Mouse (Mus musculus) embryonic facial prominence, embryonic 15.5 days (tissue): ENCODE measurements around the gene Klhl3. TPM values are rescaled to one million over a fixed set of nuclear protein-coding genes. Genes with fewer than 3 reads are reported as not detected.

ENCODE experiments used
- ATAC-seq: fragments of 200-750 bp; cut with Nextera tagmentation; 2 replicates; pipeline ENCODE4 v1.8.0; 2017; ENCODE audit warnings: low read depth, moderate TSS enrichment; ENCODE audit not compliant: insufficient number of reproducible peaks, low FRiP score, low TSS enrichment
- H3K27ac ChIP-seq: fragments of 300-500 bp; sonication (generic); replicated peaks from 2 replicates; pipeline ENCODE4 v1.5.1; 2015; ENCODE audit warnings: mild to moderate bottlenecking, inconsistent platforms
- H3K27me3 ChIP-seq: fragments of 300-500 bp; sonication (generic); 2 replicates; pipeline ENCODE4 v1.6.1; 2015; ENCODE audit warnings: inconsistent platforms
- H3K36me3 ChIP-seq: fragments of 300-500 bp; sonication (generic); 2 replicates; pipeline ENCODE4 v1.6.1; 2015; ENCODE audit warnings: mild to moderate bottlenecking, inconsistent platforms
- H3K4me1 ChIP-seq: fragments of 300-500 bp; sonication (generic); 2 replicates; pipeline ENCODE4 v1.6.1; 2015; ENCODE audit warnings: inconsistent platforms
- H3K4me2 ChIP-seq: fragments of 300-500 bp; sonication (generic); replicated peaks from 2 replicates; pipeline ENCODE4 v1.6.1; 2015; ENCODE audit warnings: mild to moderate bottlenecking, inconsistent platforms
- H3K4me3 ChIP-seq: fragments of 300-500 bp; sonication (generic); replicated peaks from 2 replicates; pipeline ENCODE4 v1.5.1; 2015; ENCODE audit warnings: mild to moderate bottlenecking, inconsistent platforms
- H3K9ac ChIP-seq: fragments of 300-500 bp; sonication (generic); 2 replicates; pipeline ENCODE4 v1.6.1; 2015; ENCODE audit warnings: inconsistent platforms
- H3K9me3 ChIP-seq: fragments of 300-500 bp; sonication (generic); replicated peaks from 2 replicates; pipeline ENCODE4 v1.6.1; 2016; ENCODE audit warnings: inconsistent platforms
- WGBS: fragments of 180-500 bp; shearing (Covaris S2); methylation state at CpG from one replicate; pipeline ENCODE4 v1.1.7; 2015; 5-methylcytosine and 5-hydroxymethylcytosine counted together
- polyA plus RNA-seq: library from polyadenylated mRNA; unstranded; fragments of >200 nt; fragmentation: Nextera tagmentation; extraction: Ambion mirVana; gene quantifications from 2 replicates; pipeline ENCODE4 v1.2.1, GENCODE M21; 2015

The Klhl3 gene
- polyA plus RNA-seq, 1 experiment from 2014 or later = 3.6 TPM

GRCm38 (mm10) chr13:58037506-58037905, 75.9 kb downstream of the Klhl3 start:
- Histone ChIP-seq H3K9ac (no peak overlapping the region), H3K4me2 (no peak overlapping the region), H3K4me3 (no peak overlapping the region), H3K27me3 (no peaks in the 10 kb centered on the region), H3K36me3 (no peaks in the 10 kb centered on the region), H3K27ac (no peak overlapping the region), H3K9me3 (no peaks in the 10 kb centered on the region), H3K4me1 (peaks cover 10% of the 10 kb centered on the region)
- WGBS = 55% methylated on average over 8 of the region's 8 CpGs
- no peak; the same call in 1 of the 2 replicates for ATAC-seq

DNA sequence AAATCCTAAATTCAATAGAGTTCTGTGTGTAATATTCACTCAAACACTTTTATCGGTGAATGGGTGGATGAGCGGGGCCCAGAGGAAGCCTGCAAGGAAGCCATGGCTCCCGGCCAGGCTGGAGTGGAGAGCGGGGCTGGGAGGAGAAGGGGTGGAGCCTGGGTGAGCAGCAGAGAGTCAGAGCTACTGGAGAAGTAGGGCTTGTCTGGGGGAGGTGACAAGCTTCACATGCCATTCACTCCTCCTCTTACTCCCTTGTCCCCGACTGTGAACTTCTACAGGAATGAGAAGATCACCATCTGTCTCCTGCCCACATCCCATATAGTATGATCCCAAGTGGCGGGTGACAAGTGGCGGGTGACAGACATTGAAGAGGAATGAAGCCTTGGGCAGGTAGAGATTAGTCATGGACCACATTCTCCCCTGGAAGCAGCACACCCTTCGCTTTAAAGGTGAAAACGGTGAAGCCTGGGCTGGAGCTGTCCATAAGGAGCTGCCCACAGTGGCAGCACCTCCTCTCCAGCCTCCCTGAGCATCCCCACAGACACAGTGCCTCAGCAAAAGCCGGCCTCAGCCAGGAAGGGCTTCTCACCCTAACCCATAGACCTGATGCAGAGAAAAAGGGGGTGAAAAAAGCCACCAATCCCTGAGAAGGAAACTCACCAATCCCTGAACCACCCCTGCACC, 77.8 kb downstream of the Klhl3 start:
- H3K4me1 ChIP-seq = peaks cover 10% of the 10 kb centered on the region
- 47% methylated on average over 10 of the region's 10 CpGs for WGBS
- no peaks in the 10 kb centered on the region for H3K36me3 ChIP-seq
- H3K9me3 ChIP-seq = no peaks in the 10 kb centered on the region
- no peak overlapping the region for H3K4me3 ChIP-seq
- no peak overlapping the region for H3K27ac ChIP-seq
- H3K4me2 ChIP-seq = no peak overlapping the region
- peak; percentile 79; the same call in 1 of the 2 replicates for ATAC-seq
- no peak overlapping the region for H3K9ac ChIP-seq
- no peaks in the 10 kb centered on the region for H3K27me3 ChIP-seq

- H3K4me1 ChIP-seq = peaks cover 10% of the 10 kb centered on the region
- no peak overlapping the region for H3K4me2 ChIP-seq
- 91% methylated on average over 3 of the region's 3 CpGs for WGBS
- H3K9me3 ChIP-seq = no peaks in the 10 kb centered on the region
- no peak overlapping the region for H3K9ac ChIP-seq
- no peaks in the 10 kb centered on the region for H3K27me3 ChIP-seq
- ATAC-seq = no peak
- H3K36me3 ChIP-seq = no peaks in the 10 kb centered on the region
- no peak overlapping the region for H3K4me3 ChIP-seq
- H3K27ac ChIP-seq = no peak overlapping the region
These were observed 78.4 kb downstream of the Klhl3 start for GRCm38 (mm10) chr13:58034985-58035384.

DNA sequence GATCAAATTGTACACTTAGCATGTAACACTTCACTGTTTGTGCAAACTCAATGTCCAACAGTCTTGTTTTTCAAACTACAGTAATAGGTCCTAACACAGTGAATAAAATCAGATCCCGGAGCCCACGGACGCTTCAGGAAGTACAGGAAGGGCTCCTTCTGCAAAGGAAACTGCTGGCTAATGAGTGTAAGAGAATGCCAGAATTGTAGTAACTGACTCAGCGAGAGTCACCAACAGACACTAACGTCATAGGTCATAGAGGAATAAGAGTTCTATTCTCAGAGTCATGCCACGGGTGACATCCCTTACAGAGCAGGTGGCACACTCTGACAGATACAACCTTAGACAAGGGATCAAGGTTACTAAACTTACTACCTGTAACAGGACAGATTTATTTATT, 78.9 kb downstream of the Klhl3 start:
- H3K4me2 ChIP-seq = no peak overlapping the region
- H3K4me1 ChIP-seq = peaks cover 10% of the 10 kb centered on the region
- no peaks in the 10 kb centered on the region for H3K27me3 ChIP-seq
- WGBS = 79% methylated on average over 6 of the region's 6 CpGs
- ATAC-seq = no peak
- H3K4me3 ChIP-seq = no peak overlapping the region
- no peaks in the 10 kb centered on the region for H3K36me3 ChIP-seq
- no peaks in the 10 kb centered on the region for H3K9me3 ChIP-seq
- no peak overlapping the region for H3K27ac ChIP-seq
- H3K9ac ChIP-seq = no peak overlapping the region

GRCm38 (mm10) chr13:58031755-58032154, 81.6 kb downstream of the Klhl3 start:
- Histone ChIP-seq H3K4me2 (no peak overlapping the region), H3K36me3 (no peaks in the 10 kb centered on the region; the same call in 1 of the 2 replicates), H3K4me1 (peaks cover 10% of the 10 kb centered on the region), H3K9me3 (no peaks in the 10 kb centered on the region), H3K4me3 (no peak overlapping the region), H3K9ac (no peak overlapping the region), H3K27me3 (no peaks in the 10 kb centered on the region), H3K27ac (no peak overlapping the region)
- WGBS = 56% methylated on average over 6 of the region's 6 CpGs
- ATAC-seq = no peak

DNA sequence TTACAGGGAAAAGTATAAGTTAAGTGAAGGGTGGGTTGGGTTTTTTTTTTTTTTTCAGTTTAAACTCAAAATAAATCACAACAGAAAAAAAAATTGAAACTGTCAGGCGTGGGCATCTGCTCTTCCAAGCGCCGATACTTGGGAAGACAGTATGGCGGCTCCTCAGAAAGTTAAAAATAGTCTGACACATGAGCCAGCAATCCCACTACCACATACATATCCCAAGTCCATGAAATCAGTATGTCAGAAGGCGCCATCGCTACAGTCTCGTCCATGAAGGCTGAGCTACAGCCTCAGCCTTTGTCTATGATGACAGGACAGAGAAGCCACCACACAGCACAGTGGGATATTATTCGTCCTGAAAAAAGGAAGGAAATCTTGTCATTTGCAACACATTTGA, 86.3 kb downstream of the Klhl3 start:
- no peak overlapping the region for H3K27ac ChIP-seq
- no peak overlapping the region for H3K4me3 ChIP-seq
- H3K9ac ChIP-seq = no peak overlapping the region
- peaks cover 7% of the 10 kb centered on the region; the same call in 1 of the 2 replicates for H3K4me1 ChIP-seq
- 67% methylated on average over 8 of the region's 8 CpGs for WGBS
- H3K4me2 ChIP-seq = no peak overlapping the region
- no peaks in the 10 kb centered on the region for H3K9me3 ChIP-seq
- no peak for ATAC-seq
- no peaks in the 10 kb centered on the region; the same call in 1 of the 2 replicates for H3K36me3 ChIP-seq
- no peaks in the 10 kb centered on the region for H3K27me3 ChIP-seq

DNA sequence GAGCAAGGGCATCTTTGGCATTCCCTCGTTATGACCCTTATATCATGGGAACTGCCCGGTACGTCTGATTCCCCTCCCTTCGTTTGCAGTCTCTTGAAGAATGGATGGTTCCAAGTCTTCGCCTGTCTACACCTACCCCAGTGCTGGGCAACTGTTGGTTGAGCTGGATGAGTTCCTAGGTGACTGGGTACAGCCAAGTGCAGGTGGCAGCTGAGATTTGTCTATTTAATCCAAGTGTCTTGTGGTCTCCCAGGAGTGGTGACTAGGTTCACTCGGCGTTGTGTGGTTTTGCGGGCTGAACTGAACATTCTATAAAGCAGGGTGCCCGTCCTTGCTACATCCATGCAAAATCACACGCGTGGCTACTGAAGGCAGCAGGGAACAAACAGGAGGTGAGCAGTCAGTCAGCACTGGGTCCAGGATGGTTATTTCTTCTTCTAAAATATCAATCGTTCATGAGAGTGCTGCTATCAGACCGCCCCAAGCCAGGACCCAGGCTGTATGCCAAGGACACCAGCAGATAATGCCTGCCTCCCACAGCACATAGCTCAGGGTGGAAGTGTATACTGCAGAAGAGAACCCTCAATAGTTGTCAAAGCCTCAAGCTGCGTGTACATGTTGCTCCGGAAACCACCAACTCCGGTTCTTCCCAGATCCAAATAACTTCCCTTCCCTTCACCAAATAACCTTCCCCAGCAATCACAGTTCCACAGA, 87.5 kb downstream of the Klhl3 start:
- Histone ChIP-seq H3K36me3 (no peaks in the 10 kb centered on the region; the same call in 1 of the 2 replicates), H3K9me3 (no peaks in the 10 kb centered on the region), H3K9ac (no peak overlapping the region), H3K27ac (no peak overlapping the region), H3K4me3 (no peak overlapping the region), H3K27me3 (no peaks in the 10 kb centered on the region), H3K4me1 (peaks cover 7% of the 10 kb centered on the region; the same call in 1 of the 2 replicates), H3K4me2 (no peak overlapping the region)
- WGBS = 85% methylated on average over 16 of the region's 16 CpGs
- no peak for ATAC-seq

DNA sequence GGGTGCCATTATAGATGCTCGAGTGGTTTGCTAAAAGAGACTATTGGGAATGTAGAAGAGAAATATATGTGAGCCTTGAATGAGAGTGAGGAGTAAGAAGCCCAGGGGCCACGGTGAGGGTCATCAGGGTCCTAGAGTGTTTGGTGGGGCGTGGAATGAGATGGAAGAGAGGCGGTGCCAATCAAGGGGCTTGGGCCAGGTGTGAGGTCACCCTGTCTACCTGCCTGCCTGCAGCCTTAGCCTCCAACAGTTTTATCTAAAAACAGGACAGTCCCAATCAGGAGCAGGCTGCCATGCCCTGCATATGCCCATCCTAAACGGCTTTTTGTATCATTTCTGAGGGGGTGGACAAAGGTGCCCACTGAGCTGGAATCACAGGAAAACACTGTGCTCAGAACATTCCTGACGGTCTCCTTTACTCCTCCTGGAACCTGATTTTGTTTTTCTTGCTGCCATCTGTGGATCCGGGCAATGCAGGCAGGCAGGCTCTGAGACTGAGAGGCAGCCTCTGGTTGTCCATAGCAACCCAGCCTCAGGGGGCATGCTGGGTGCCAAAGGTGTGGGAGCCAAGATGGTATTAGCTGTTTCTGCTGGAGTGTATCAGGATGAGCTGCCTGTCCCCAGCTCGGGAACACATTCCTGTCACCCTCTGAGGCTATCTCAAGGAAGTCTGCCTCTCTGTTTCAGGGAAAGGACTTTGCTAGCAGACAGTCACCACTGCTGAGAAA, 89.5 kb downstream of the Klhl3 start:
- peaks cover 7% of the 10 kb centered on the region; the same call in 1 of the 2 replicates for H3K4me1 ChIP-seq
- no peak overlapping the region for H3K4me2 ChIP-seq
- H3K9ac ChIP-seq = no peak overlapping the region
- no peak overlapping the region for H3K27ac ChIP-seq
- 65% methylated on average over 8 of the region's 8 CpGs for WGBS
- H3K4me3 ChIP-seq = no peak overlapping the region
- no peaks in the 10 kb centered on the region for H3K27me3 ChIP-seq
- no peak for ATAC-seq
- H3K36me3 ChIP-seq = no peaks in the 10 kb centered on the region
- H3K9me3 ChIP-seq = no peaks in the 10 kb centered on the region

- no peaks in the 10 kb centered on the region for H3K9me3 ChIP-seq
- WGBS = 78% methylated on average over 9 of the region's 9 CpGs
- no peak for ATAC-seq
- H3K4me3 ChIP-seq = no peak overlapping the region
- H3K27ac ChIP-seq = no peak overlapping the region
- H3K27me3 ChIP-seq = no peaks in the 10 kb centered on the region
- no peak overlapping the region for H3K4me2 ChIP-seq
- H3K36me3 ChIP-seq = no peaks in the 10 kb centered on the region
- no peak overlapping the region for H3K9ac ChIP-seq
- H3K4me1 ChIP-seq = peaks cover 7% of the 10 kb centered on the region; the same call in 1 of the 2 replicates
These were observed 90.3 kb downstream of the Klhl3 start for GRCm38 (mm10) chr13:58023001-58023560.

- H3K9ac ChIP-seq = no peak overlapping the region
- 68% methylated on average over 10 of the region's 10 CpGs for WGBS
- ATAC-seq = no peak
- no peaks in the 10 kb centered on the region for H3K9me3 ChIP-seq
- peaks cover 7% of the 10 kb centered on the region; the same call in 1 of the 2 replicates for H3K4me1 ChIP-seq
- no peaks in the 10 kb centered on the region for H3K27me3 ChIP-seq
- H3K4me2 ChIP-seq = no peak overlapping the region
- no peaks in the 10 kb centered on the region for H3K36me3 ChIP-seq
- H3K27ac ChIP-seq = no peak overlapping the region
- no peak overlapping the region for H3K4me3 ChIP-seq
These were observed 93.0 kb downstream of the Klhl3 start for GRCm38 (mm10) chr13:58020428-58020827.

GRCm38 (mm10) chr13:58017298-58017697, 96.1 kb downstream of the Klhl3 start:
- no peak overlapping the region for H3K4me3 ChIP-seq
- no peaks in the 10 kb centered on the region for H3K27me3 ChIP-seq
- ATAC-seq = no peak
- H3K4me1 ChIP-seq = no peaks in the 10 kb centered on the region
- H3K9ac ChIP-seq = no peak overlapping the region
- no peak overlapping the region for H3K27ac ChIP-seq
- no peaks in the 10 kb centered on the region for H3K9me3 ChIP-seq
- no peak overlapping the region for H3K4me2 ChIP-seq
- H3K36me3 ChIP-seq = no peaks in the 10 kb centered on the region
- WGBS = 76% methylated on average over 6 of the region's 6 CpGs
